Mouse (Mus musculus) lung, postnatal 0 days (tissue): Measurements from ENCODE around the gene Yipf2.

Experiments used
- CTCF ChIP-seq: IDR thresholded peaks from 2 replicates; pipeline ENCODE4 v1.5.1; 2016; ENCODE audit warnings: antibody characterized with exemption, mild to moderate bottlenecking
- EP300 ChIP-seq: IDR thresholded peaks from 2 replicates; pipeline ENCODE4 v1.6.1; 2016; ENCODE audit warnings: antibody characterized with exemption, mild to moderate bottlenecking, control low read depth

DNA sequence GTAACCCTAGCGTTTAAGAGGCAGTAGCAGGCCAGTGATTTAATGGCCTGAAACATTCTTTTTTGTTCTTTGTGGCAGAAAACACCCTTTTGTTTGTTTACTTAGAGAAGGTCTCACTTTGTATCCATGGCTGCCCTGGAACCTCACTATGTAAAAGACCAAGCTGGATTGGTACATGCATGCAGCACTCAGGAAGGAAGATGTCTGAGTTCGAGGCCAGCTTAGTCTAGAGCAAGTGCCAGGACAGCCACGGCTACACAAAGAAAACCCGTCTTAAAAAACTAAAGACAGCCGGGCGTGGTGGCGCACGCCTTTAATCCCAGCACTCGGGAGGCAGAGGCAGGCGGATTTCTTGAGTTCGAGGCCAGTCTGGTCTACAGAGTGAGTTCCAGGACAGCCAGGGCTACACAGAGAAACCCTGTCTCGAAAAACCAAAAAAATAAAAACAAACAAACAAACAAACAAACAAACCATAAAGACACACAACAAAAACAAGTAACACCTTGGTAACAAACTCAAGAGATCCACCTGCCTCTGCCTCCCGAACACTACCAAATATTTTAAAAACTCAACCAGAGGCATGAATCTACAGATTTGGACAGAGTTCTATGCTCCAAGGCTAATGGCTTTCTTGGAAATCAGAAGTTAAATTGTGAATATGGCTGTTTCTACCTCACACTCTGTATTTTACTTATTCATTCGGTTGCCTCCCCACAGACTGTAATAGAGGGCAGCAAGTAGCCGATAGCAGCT is 22.4 kb upstream of the Yipf2 start:
- no peak for TF ChIP-seq CTCF
- no peak for TF ChIP-seq EP300
